7 mouse cellular contexts compared by ENCODE assay signal in genomic region chr8:64941495-64941894, GRCm38 (mm10). TPM values are rescaled to one million over a fixed set of nuclear protein-coding genes. Genes with fewer than 3 reads are reported as not detected.
DNase-seq lines count a peak whose midpoint lies in the region; ATAC-seq lines count a peak whose summit lies in the region.

No protein-coding gene starts in this region.

- peak; percentile 81 for ATAC-seq in common myeloid progenitor, adult 5-6 weeks (replicated peaks; ENCODE audit: low read depth, poor library complexity, severe bottlenecking)
- no peak; the same call in 1 of the 2 replicates for ATAC-seq in limb, embryonic 11.5 days (ENCODE audit: insufficient number of reproducible peaks, low FRiP score, low TSS enrichment, low read depth)
- peak; percentile 64 for ATAC-seq in midbrain, embryonic 16.5 days

- no peaks in the 10 kb centered on the region for H3K9me3 ChIP-seq in limb, embryonic 11.5 days (ENCODE audit: control insufficient read depth, low read length)
- no peaks in the 10 kb centered on the region for H3K9me3 ChIP-seq in midbrain, embryonic 16.5 days (replicated peaks; ENCODE audit: control insufficient read depth, low read length, poor library complexity, severe bottlenecking)

- no peak overlapping the region for H3K4me2 ChIP-seq in limb, embryonic 11.5 days (ENCODE audit: low read depth, severe bottlenecking)
- peak overlapping the region; percentile 12; the same call in 1 of the 2 replicates for H3K4me2 ChIP-seq in midbrain, embryonic 16.5 days (ENCODE audit: low read length)

- peaks cover 4% of the 10 kb centered on the region; the same call in 1 of the 2 replicates for H3K27me3 ChIP-seq in limb, embryonic 11.5 days (ENCODE audit: control insufficient read depth, insufficient read depth, low read length)
- no peaks in the 10 kb centered on the region for H3K27me3 ChIP-seq in midbrain, embryonic 16.5 days (ENCODE audit: control insufficient read depth, insufficient read depth, low read depth, low read length)

- H3K36me3 ChIP-seq in limb, embryonic 11.5 days (ENCODE audit: control insufficient read depth, insufficient read depth, low read length): no peaks in the 10 kb centered on the region
- no peaks in the 10 kb centered on the region for H3K36me3 ChIP-seq in midbrain, embryonic 16.5 days (ENCODE audit: control insufficient read depth, insufficient read depth, low read length)

- 13% methylated on average over 9 of the region's 9 CpGs for WGBS in limb, embryonic 11.5 days
- 11% methylated on average over 9 of the region's 9 CpGs for WGBS in midbrain, embryonic 16.5 days

- no peak overlapping the region for H3K27ac ChIP-seq in limb, embryonic 11.5 days (replicated peaks; ENCODE audit: low read depth, low read length)
- no peak overlapping the region for H3K27ac ChIP-seq in midbrain, embryonic 16.5 days (ENCODE audit: low read length)

- no peaks in the 10 kb centered on the region for H3K4me1 ChIP-seq in limb, embryonic 11.5 days (ENCODE audit: control insufficient read depth, insufficient read depth, low read length)
- H3K4me1 ChIP-seq in midbrain, embryonic 16.5 days (ENCODE audit: control insufficient read depth, insufficient read depth, low read length): peaks cover 7% of the 10 kb centered on the region; the same call in 1 of the 2 replicates

- no peak overlapping the region for H3K4me3 ChIP-seq in limb, embryonic 11.5 days (ENCODE audit: low read depth, low read length)
- no peak overlapping the region for H3K4me3 ChIP-seq in midbrain, embryonic 16.5 days (ENCODE audit: low read depth, low read length)

- peak; percentile 82 for DNase-seq in adipocyte (ENCODE audit: low spot score)
- peak; percentile 84 for DNase-seq in gastrocnemius, postnatal 10 days
- peak; percentile 37 to 75 for DNase-seq in kidney, adult 8-10 months
- DNase-seq in limb, embryonic 11.5 days (ENCODE audit: low spot score): peak; percentile 86
- peak; percentile 44 to 68 for DNase-seq in spleen, postnatal 14 days (ENCODE audit: low spot score in 2 of 2)

- H3K9ac ChIP-seq in limb, embryonic 11.5 days (ENCODE audit: low read length): no peak overlapping the region
- 0 out of 2 replicates have a peak overlapping the region, but pooled peaks have one; percentile 14 for H3K9ac ChIP-seq in midbrain, embryonic 16.5 days (ENCODE audit: low read depth, low read length)

RNA-seq across cellular contexts. Expression of gene Tmem192, which starts 5.5 kb away (rescaled TPM):
- total RNA-seq in common myeloid progenitor, adult 5-6 weeks (2017): 14.4 and 16.7 TPM in 2 replicates
- 10 to 100 TPM; 11.9 to 13.4 TPM for total RNA-seq in gastrocnemius, postnatal 10 days (2021)
- 15.2 and 16.7 TPM in 2 replicates for polyA plus RNA-seq in limb, embryonic 11.5 days (2014; fragmentation: Nextera tagmentation; extraction: Ambion mirVana)
- 21.3 and 31.6 TPM in 2 replicates for polyA plus RNA-seq in midbrain, embryonic 16.5 days (2015; fragmentation: Nextera tagmentation; extraction: Ambion mirVana)

RNA-seq across cellular contexts. Expression of gene Trim75, which starts 46.1 kb away (rescaled TPM):
- total RNA-seq in common myeloid progenitor, adult 5-6 weeks (2017): not detected in 2 replicates
- total RNA-seq in gastrocnemius, postnatal 10 days (2021): not detected
- not detected in 2 replicates for polyA plus RNA-seq in limb, embryonic 11.5 days (2014; fragmentation: Nextera tagmentation; extraction: Ambion mirVana)
- polyA plus RNA-seq in midbrain, embryonic 16.5 days (2015; fragmentation: Nextera tagmentation; extraction: Ambion mirVana): 0.09 TPM in 1 of 2 replicates, not detected in the other
